Mouse (Mus musculus) ES-E14 (cell line): ENCODE results near the gene G3bp1.

Source experiments
- CHD2 ChIP-seq: IDR thresholded peaks from 2 replicates; pipeline ENCODE4 v1.6.1; 2014; ENCODE audit warnings: mild to moderate bottlenecking, low read depth, low read length, inconsistent platforms
- HCFC1 ChIP-seq: IDR thresholded peaks from 2 replicates; pipeline ENCODE4 v1.6.1; 2012; ENCODE audit warnings: low read length, inconsistent platforms, borderline replicate concordance; ENCODE audit not compliant: insufficient read depth

DNA sequence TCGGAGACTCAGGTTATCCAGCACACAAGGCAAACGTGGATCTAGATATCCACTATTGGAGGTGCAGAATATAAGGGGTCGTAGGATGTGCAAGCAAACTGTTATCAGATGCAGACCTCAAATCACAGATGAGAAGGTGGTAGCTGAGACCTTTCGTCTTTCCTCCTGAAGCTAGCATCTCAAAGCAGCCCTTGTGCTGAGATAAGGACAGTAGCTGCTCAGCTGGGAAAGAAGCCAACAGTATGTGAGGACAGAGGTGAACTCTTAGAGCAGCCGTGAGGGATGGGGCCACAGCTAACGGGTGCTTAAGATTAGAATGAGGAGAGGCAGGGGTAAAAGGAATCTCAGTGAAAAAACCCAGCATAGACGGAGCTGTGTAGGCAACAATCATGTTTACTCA lies 72.6 kb downstream of the G3bp1 start:
- TF ChIP-seq HCFC1 (no peak), CHD2 (no peak)
